Mouse (Mus musculus) midbrain, postnatal 0 days (tissue): ENCODE measurements around the gene Fgfr1op2. TPM values are rescaled to one million over a fixed set of nuclear protein-coding genes. Genes with fewer than 3 reads are reported as not detected.

Experiments used
- ATAC-seq: fragments of 200-750 bp; cut with Nextera tagmentation; 2 replicates; pipeline ENCODE4 v1.8.0; 2017; ENCODE audit warnings: moderate number of reproducible peaks, mild to moderate bottlenecking, moderate TSS enrichment, moderate library complexity; ENCODE audit not compliant: low FRiP score
- DNase-seq: peaks from one replicate; pipeline ENCODE4 v3.0.0-alpha.2; 2015; ENCODE audit warnings: low spot score
- H3K27ac ChIP-seq: fragments of 300-500 bp; sonication (generic); 2 replicates; pipeline ENCODE4 v1.5.1; 2014; ENCODE audit warnings: low read depth, mild to moderate bottlenecking, low read length, mixed read lengths
- H3K27me3 ChIP-seq: fragments of 300-500 bp; sonication (generic); 2 replicates; pipeline ENCODE4 v1.6.1; 2014; ENCODE audit warnings: low read length, control low read depth, mixed read lengths; ENCODE audit not compliant: insufficient read depth
- H3K36me3 ChIP-seq: fragments of 300-500 bp; sonication (generic); 2 replicates; pipeline ENCODE4 v1.6.1; 2014; ENCODE audit warnings: low read length, control low read depth, mixed read lengths; ENCODE audit not compliant: insufficient read depth
- H3K4me1 ChIP-seq: fragments of 300-500 bp; sonication (generic); 2 replicates; pipeline ENCODE4 v1.6.1; 2014; ENCODE audit warnings: mild to moderate bottlenecking, control low read depth, antibody characterized with exemption, low read length, mixed read lengths; ENCODE audit not compliant: insufficient read depth
- H3K4me2 ChIP-seq: fragments of 300-500 bp; sonication (generic); 2 replicates; pipeline ENCODE4 v1.6.1; 2014; ENCODE audit warnings: low read depth, mild to moderate bottlenecking, low read length, mixed read lengths; ENCODE audit not compliant: poor library complexity, severe bottlenecking
- H3K4me3 ChIP-seq: fragments of 300-500 bp; sonication (generic); 2 replicates; pipeline ENCODE4 v1.5.1; 2014; ENCODE audit warnings: low read depth, mild to moderate bottlenecking, low read length, moderate library complexity
- H3K9ac ChIP-seq: fragments of 300-500 bp; sonication (generic); replicated peaks from 2 replicates; pipeline ENCODE4 v1.6.1; 2014; ENCODE audit warnings: mild to moderate bottlenecking, low read length, moderate library complexity, mixed read lengths; ENCODE audit not compliant: poor library complexity, severe bottlenecking
- H3K9me3 ChIP-seq: fragments of 300-500 bp; sonication (generic); 2 replicates; pipeline ENCODE4 v1.6.1; 2016; ENCODE audit warnings: low read length, control low read depth
- CTCF ChIP-seq: IDR thresholded peaks from 2 replicates; pipeline ENCODE4 v1.5.1; 2016; ENCODE audit warnings: antibody characterized with exemption, mild to moderate bottlenecking
- WGBS: fragments of 180-500 bp; shearing (Covaris S2); extraction: QIAGEN DNeasy Blood & Tissue Kit; methylation state at CpG from one replicate; pipeline ENCODE4 v1.1.7; 2014; 5-methylcytosine and 5-hydroxymethylcytosine counted together
- polyA plus RNA-seq: library from polyadenylated mRNA; unstranded; fragments of >200 nt; fragmentation: Nextera tagmentation; extraction: Ambion mirVana; gene quantifications from 2 replicates; pipeline ENCODE4 v1.2.1, GENCODE M21; 2015
- total RNA-seq: library from RNA; depleted of rRNA; stranded (reverse); fragments of >200 nt; gene quantifications from 2 replicates; pipeline ENCODE4 v1.2.3, GENCODE M21; 2014

The Fgfr1op2 gene
- total and polyA plus RNA-seq, 2 experiments from 2014 or later = 20.9 to 37.7 TPM

GRCm38 (mm10) chr6:146611385-146611784 lies 34.4 kb downstream of the Fgfr1op2 start:
- Histone ChIP-seq H3K9ac (no peak overlapping the region), H3K9me3 (no peaks in the 10 kb centered on the region), H3K4me1 (no peaks in the 10 kb centered on the region), H3K4me3 (no peak overlapping the region), H3K36me3 (peaks cover 65% of the 10 kb centered on the region), H3K27me3 (no peaks in the 10 kb centered on the region), H3K27ac (no peak overlapping the region), H3K4me2 (no peak overlapping the region)
- no peak for TF ChIP-seq CTCF
- DNase-seq (no peak), ATAC-seq (no peak)
- WGBS = 90% methylated on average over 6 of the region's 6 CpGs

DNA sequence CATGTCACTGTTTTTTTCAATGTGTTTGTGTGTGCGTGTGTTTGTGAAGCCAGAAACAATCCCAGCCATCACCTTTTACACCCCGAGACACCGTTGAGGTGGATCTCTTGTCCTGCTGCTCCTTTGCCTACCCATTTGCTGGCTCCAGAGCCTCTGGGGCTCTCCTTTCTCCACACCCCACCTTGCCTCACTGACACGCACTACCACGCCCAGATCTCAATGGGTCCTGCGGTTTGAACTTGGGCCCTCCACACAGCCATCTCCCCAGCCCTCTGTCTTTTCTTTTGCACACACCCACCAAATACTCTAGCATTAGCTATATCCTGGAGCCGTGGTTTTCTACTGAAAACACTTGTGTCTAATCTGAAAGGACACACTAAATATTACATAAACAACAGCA lies 34.9 kb downstream of the Fgfr1op2 start:
- Histone ChIP-seq H3K4me2 (no peak overlapping the region), H3K4me3 (no peak overlapping the region), H3K9ac (no peak overlapping the region), H3K9me3 (no peaks in the 10 kb centered on the region), H3K36me3 (peaks cover 65% of the 10 kb centered on the region), H3K27ac (no peak overlapping the region), H3K27me3 (no peaks in the 10 kb centered on the region), H3K4me1 (no peaks in the 10 kb centered on the region)
- DNase-seq = no peak
- 95% methylated on average over 7 of the region's 7 CpGs for WGBS
- no peak for TF ChIP-seq CTCF
- ATAC-seq = no peak

GRCm38 (mm10) chr6:146612736-146613135 lies 35.7 kb downstream of the Fgfr1op2 start:
- ATAC-seq (no peak), DNase-seq (no peak)
- H3K9ac ChIP-seq = no peak overlapping the region
- H3K27me3 ChIP-seq = no peaks in the 10 kb centered on the region
- H3K4me1 ChIP-seq = no peaks in the 10 kb centered on the region
- WGBS = 96% methylated on average over 5 of the region's 5 CpGs
- H3K4me2 ChIP-seq = no peak overlapping the region
- H3K9me3 ChIP-seq = no peaks in the 10 kb centered on the region
- H3K4me3 ChIP-seq = no peak overlapping the region
- H3K27ac ChIP-seq = no peak overlapping the region
- peaks cover 65% of the 10 kb centered on the region for H3K36me3 ChIP-seq
- no peak for TF ChIP-seq CTCF

DNA sequence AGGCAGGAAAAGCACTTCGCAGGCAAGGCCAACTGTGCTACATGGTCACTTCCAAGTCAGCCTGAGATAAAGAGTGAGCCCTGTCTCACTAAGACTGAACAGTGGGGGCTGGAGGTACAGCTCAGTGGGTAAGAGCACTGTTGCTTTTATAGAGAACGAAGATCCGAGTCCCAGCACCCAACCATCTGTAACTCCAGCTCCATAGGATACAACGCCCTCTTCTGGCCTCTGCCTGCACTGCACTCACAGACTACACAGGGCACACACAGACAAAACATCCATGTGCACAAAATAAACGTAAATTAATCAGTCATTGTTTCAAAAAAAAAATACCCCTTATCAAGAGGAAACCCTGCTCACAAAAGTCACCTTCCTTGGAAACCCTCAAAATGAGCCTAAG lies 36.9 kb downstream of the Fgfr1op2 start:
- H3K27me3 ChIP-seq = no peaks in the 10 kb centered on the region
- H3K36me3 ChIP-seq = peaks cover 65% of the 10 kb centered on the region
- no peak for ATAC-seq

GRCm38 (mm10) chr6:146614541-146614940 lies 37.5 kb downstream of the Fgfr1op2 start:
- Histone ChIP-seq H3K4me1 (no peaks in the 10 kb centered on the region), H3K27me3 (no peaks in the 10 kb centered on the region), H3K27ac (no peak overlapping the region), H3K9me3 (no peaks in the 10 kb centered on the region), H3K4me3 (no peak overlapping the region), H3K9ac (no peak overlapping the region), H3K36me3 (peaks cover 60% of the 10 kb centered on the region), H3K4me2 (no peak overlapping the region)
- DNase-seq (no peak), ATAC-seq (no peak)
- WGBS = 97% methylated on average over 5 of the region's 5 CpGs
- no peak for TF ChIP-seq CTCF

More for the DNA sequence above, 36.9 kb downstream of the Fgfr1op2 start:
- Histone ChIP-seq H3K9ac (no peak overlapping the region), H3K27ac (no peak overlapping the region), H3K9me3 (no peaks in the 10 kb centered on the region), H3K4me2 (no peak overlapping the region), H3K4me3 (no peak overlapping the region), H3K4me1 (no peaks in the 10 kb centered on the region)
- no peak for TF ChIP-seq CTCF
- DNase-seq = no peak
- 91% methylated on average over 5 of the region's 5 CpGs for WGBS

DNA sequence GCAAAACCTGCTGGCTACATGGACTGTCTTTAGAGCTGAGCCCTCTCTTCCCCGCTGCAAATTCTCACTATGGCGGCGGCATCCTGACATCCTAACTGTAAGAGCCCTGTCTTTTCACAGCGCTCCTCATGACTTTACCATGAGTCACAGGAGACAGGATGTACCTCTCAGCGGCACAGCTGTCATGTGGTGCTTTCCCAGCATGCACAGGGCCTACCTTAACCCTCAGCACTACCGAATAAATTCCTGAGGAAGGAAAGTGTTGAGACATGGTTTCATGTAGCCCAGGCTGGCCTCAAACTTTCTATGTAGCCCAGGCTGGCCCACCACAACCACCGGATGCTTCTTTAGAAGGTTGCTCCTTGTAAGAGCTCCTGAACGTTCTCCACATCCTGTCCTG lies 38.9 kb downstream of the Fgfr1op2 start:
- Histone ChIP-seq H3K4me2 (no peak overlapping the region), H3K4me1 (no peaks in the 10 kb centered on the region), H3K27ac (no peak overlapping the region), H3K36me3 (peaks cover 56% of the 10 kb centered on the region), H3K9ac (no peak overlapping the region), H3K4me3 (no peak overlapping the region), H3K9me3 (no peaks in the 10 kb centered on the region), H3K27me3 (no peaks in the 10 kb centered on the region)
- 92% methylated on average over 8 of the region's 8 CpGs for WGBS
- DNase-seq (no peak), ATAC-seq (no peak)
- TF ChIP-seq CTCF = no peak
